Mouse (Mus musculus) liver, adult 2 months (tissue): ENCODE measurements around the gene Adgrl2.

Experiments
- CTCF ChIP-seq: fragments of 200-500 bp; IDR thresholded peaks from 2 replicates; pipeline ENCODE4 v1.5.1; 2011; ENCODE audit warnings: low read depth, low read length, control low read depth
- POLR2A ChIP-seq: fragments of 200-500 bp; IDR thresholded peaks from 2 replicates; pipeline ENCODE4 v1.6.1; 2011; ENCODE audit warnings: low read length, control low read depth; ENCODE audit not compliant: insufficient read depth; ENCODE audit errors: extremely low read depth

DNA sequence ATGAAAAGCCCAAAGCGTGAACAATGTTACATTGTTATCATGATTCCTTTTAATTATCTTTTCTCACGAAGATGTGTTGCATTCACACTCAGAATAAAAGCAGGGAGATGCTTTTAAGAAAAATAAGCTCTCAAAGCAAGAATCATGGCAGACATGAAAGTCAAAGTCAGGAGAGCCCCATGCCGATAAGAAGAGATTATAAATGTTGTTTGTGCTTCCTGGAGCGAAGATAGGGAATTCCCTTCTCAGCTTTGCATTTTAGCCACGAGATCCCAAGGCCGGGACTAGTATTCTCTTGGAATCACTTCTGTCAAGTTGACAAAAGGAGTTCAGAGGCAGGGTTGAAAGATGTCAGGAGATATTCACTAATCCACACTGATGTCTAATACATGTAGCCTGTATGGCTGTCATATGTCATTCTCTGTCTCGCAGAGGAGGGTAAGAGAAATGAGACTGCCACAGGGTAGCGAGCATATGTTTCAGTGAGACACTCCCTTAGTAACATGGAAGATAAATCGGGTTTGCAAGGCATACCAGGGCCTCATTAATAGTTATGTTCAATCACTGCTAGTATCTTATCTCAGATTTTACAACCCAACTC lies 42.5 kb downstream of the Adgrl2 start:
- TF ChIP-seq CTCF (no peak), POLR2A (no peak)
